Mouse (Mus musculus) G1E (cell line): ENCODE measurements around the gene Capns1. TPM values are rescaled to one million over a fixed set of nuclear protein-coding genes. Genes with fewer than 3 reads are reported as not detected.
A peak's percentile ranks its signal among the peaks of the same experiment; 100 is the strongest.

ENCODE experiments used
- ATAC-seq: 2 replicates; pipeline ENCODE4 v1.8.0; 2016; ENCODE audit warnings: mild to moderate bottlenecking; ENCODE audit not compliant: insufficient number of reproducible peaks, poor library complexity, low FRiP score, severe bottlenecking; ENCODE audit errors: extremely low read depth
- DNase-seq: peaks from one replicate; pipeline ENCODE4 v3.0.0; 2012; ENCODE audit warnings: low spot score
- H3K27me3 ChIP-seq: 2 replicates; pipeline ENCODE4 v1.6.1; 2012; ENCODE audit warnings: mild to moderate bottlenecking, low read length, inconsistent platforms; ENCODE audit not compliant: insufficient read depth
- H3K36me3 ChIP-seq: replicated peaks from 2 replicates; pipeline ENCODE3; 2012; ENCODE audit warnings: mild to moderate bottlenecking, inconsistent platforms
- H3K4me1 ChIP-seq: 2 replicates; pipeline ENCODE4 v1.6.1; 2012; ENCODE audit warnings: low read depth, low read length, inconsistent platforms, mixed read lengths; ENCODE audit not compliant: insufficient read depth
- H3K4me3 ChIP-seq: 2 replicates; pipeline ENCODE4 v1.5.1; 2012; ENCODE audit warnings: low read depth, mild to moderate bottlenecking, inconsistent platforms, low read length, moderate library complexity, mixed read lengths
- H3K9me3 ChIP-seq: replicated peaks from 2 replicates; pipeline ENCODE4 v1.6.1; 2012; ENCODE audit warnings: inconsistent platforms
- CTCF ChIP-seq: IDR thresholded peaks from 2 replicates; pipeline ENCODE4 v1.5.1; 2012; ENCODE audit warnings: low read depth, low read length, inconsistent platforms, mixed read lengths
- GATA1 ChIP-seq: IDR thresholded peaks from 2 replicates; pipeline ENCODE4 v1.6.1; 2012; ENCODE audit warnings: borderline replicate concordance, low read length, inconsistent platforms, mixed read lengths
- GATA2 ChIP-seq: IDR thresholded peaks from 2 replicates; pipeline ENCODE4 v1.6.1; 2012; ENCODE audit warnings: low read depth, low read length, inconsistent platforms, borderline replicate concordance
- POLR2AphosphoS5 ChIP-seq: IDR thresholded peaks from 2 replicates; pipeline ENCODE4 v1.6.1; 2012; ENCODE audit warnings: low read depth, low read length, inconsistent platforms; ENCODE audit not compliant: insufficient replicate concordance
- TAL1 ChIP-seq: conservative IDR thresholded peaks from 2 replicates; pipeline ENCODE4 v1.6.1; 2012; ENCODE audit warnings: low read depth, low read length, inconsistent platforms, mixed read lengths
- polyA plus RNA-seq: library from polyadenylated mRNA; stranded (reverse); fragments of >175 nt; gene quantifications from 2 replicates; pipeline ENCODE4 v1.2.3, GENCODE M21; 2012
- total RNA-seq, 2 experiments: library from RNA; stranded (forward) in 1 of 2; stranded (reverse) in 1 of 2; fragments of 200-1000 nt in 1 of 2; fragments of >200 nt in 1 of 2; fragmentation: Nextera tagmentation in 1 of 2; gene quantifications; 2 replicates each; pipeline ENCODE4 v1.2.3; 2014 to 2017

Capns1 gene
- total and polyA plus RNA-seq, 3 experiments = 98.4 to 313 (median 182) TPM

- TF ChIP-seq GATA2 (no peak), CTCF (no peak), POLR2AphosphoS5 (no peak), GATA1 (no peak), TAL1 (no peak)
- H3K27me3 ChIP-seq = no peaks in the 10 kb centered on the region
- peak overlapping the region; percentile 69; the same call in 1 of the 2 replicates for H3K4me3 ChIP-seq
- no peaks in the 10 kb centered on the region; the same call in 1 of the 2 replicates for H3K9me3 ChIP-seq
- peaks cover 16% of the 10 kb centered on the region for H3K36me3 ChIP-seq
- peaks cover 33% of the 10 kb centered on the region for H3K4me1 ChIP-seq
- ATAC-seq = no peak
- DNase-seq = no peak
These were observed 21.4 kb upstream of the Capns1 start for GRCm38 (mm10) chr7:30220008-30220356.

DNA sequence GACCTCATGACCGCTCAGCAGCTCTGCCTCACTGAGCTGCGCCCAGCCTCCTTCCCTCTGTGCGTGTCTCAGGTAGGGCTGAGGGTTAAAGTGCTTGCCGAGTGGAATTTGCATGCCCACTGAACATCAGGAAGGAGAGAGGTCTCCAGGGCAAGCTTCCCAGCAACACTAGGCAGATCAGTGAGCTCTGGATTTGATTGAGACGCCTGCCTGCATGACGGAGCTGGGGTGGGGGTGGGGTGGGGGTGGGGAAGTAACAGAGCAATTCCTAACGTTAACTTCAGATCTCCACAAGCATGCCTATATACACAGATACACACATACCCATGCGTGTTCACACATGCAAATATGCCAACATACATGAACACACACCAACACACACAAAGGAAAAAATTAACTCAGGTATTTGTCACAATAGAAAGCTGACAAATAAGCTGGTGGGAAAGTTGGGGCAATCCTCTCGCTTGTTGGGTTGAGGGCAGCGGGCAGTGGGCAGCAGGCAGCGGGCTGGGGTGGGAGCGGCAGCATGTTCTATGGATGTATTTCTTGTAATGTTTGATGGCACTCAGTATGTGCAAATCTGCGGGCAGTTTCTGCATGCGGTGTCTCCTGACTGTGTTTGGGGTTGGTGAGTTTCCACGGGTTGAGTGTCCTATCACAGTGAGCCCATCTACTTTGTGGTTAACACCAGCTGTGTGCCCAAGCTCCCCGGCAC, 20.8 kb upstream of the Capns1 start:
- Histone ChIP-seq H3K9me3 (no peaks in the 10 kb centered on the region; the same call in 1 of the 2 replicates), H3K4me1 (peaks cover 33% of the 10 kb centered on the region), H3K36me3 (peaks cover 12% of the 10 kb centered on the region), H3K27me3 (no peaks in the 10 kb centered on the region), H3K4me3 (peak overlapping the region; percentile 69)
- DNase-seq (peak; percentile 65), ATAC-seq (no peak; the same call in 1 of the 2 replicates)
- no peak for TF ChIP-seq GATA2
- TF ChIP-seq POLR2AphosphoS5 = no peak
- TF ChIP-seq GATA1 = no peak
- no peak for TF ChIP-seq CTCF
- TF ChIP-seq TAL1 = no peak

DNA sequence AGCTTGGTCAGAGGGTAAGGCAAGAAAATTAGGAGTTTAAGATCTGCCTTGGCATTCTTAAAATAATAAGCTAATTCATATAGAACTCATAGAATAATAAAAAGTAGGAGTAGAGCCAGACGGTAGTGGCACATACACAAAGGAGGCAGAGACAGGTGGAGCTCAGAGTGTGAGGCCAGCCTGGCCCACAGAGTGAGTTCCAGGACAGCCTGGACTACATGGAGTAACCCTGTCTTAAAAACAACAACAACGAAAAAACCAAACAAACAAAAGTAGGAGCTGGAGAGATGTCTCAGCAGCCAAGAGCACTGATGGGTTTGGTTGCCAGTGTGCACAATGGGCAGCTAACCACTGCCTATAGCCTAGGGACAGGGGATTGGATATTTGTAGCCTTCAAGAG, 18.7 kb upstream of the Capns1 start:
- Histone ChIP-seq H3K4me1 (peaks cover 31% of the 10 kb centered on the region), H3K27me3 (peaks cover 8% of the 10 kb centered on the region; the same call in 1 of the 2 replicates), H3K4me3 (no peak overlapping the region), H3K36me3 (no peaks in the 10 kb centered on the region), H3K9me3 (no peaks in the 10 kb centered on the region)
- DNase-seq = no peak
- TF ChIP-seq GATA2 = no peak
- TF ChIP-seq GATA1 = no peak
- TF ChIP-seq CTCF = no peak
- no peak for TF ChIP-seq POLR2AphosphoS5
- no peak for TF ChIP-seq TAL1
- ATAC-seq = no peak

DNA sequence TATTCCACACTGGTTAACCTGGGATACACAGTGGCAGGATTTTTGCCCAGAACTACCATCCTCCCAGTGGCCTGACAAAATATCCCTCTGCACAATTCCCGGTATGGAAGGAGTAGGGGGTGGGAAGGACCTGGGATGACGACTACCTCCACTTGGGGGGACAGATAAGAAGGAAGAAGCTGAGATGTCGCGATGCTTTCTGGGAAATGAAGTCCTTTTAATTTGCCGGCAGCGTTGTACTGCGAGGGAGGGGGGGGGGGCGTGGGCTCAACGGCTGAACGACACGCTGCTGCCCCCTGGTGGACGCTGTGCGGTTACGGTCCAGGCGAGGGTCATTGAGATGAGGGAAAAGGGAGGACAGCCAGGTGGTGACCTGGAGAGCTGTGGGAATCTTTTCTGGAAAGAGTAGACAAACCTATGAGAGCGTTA, 18.1 kb upstream of the Capns1 start:
- DNase-seq (peak; percentile 71), ATAC-seq (peak; percentile 59)
- Histone ChIP-seq H3K4me1 (peaks cover 28% of the 10 kb centered on the region), H3K27me3 (peaks cover 12% of the 10 kb centered on the region; the same call in 1 of the 2 replicates), H3K9me3 (no peaks in the 10 kb centered on the region), H3K4me3 (peak overlapping the region; percentile 31; the same call in 1 of the 2 replicates), H3K36me3 (no peaks in the 10 kb centered on the region)
- TF ChIP-seq CTCF (peak; percentile 67; the same call in 1 of the 2 replicates), GATA1 (no peak)

- DNase-seq (no peak), ATAC-seq (no peak)
- TF ChIP-seq GATA1 (no peak), POLR2AphosphoS5 (no peak), CTCF (no peak), GATA2 (no peak), TAL1 (no peak)
- H3K27me3 ChIP-seq = peaks cover 16% of the 10 kb centered on the region
- H3K4me1 ChIP-seq = peaks cover 25% of the 10 kb centered on the region
- no peaks in the 10 kb centered on the region for H3K36me3 ChIP-seq
- H3K9me3 ChIP-seq = no peaks in the 10 kb centered on the region
- H3K4me3 ChIP-seq = no peak overlapping the region
These were observed 17.3 kb upstream of the Capns1 start for GRCm38 (mm10) chr7:30215875-30216274.

DNA sequence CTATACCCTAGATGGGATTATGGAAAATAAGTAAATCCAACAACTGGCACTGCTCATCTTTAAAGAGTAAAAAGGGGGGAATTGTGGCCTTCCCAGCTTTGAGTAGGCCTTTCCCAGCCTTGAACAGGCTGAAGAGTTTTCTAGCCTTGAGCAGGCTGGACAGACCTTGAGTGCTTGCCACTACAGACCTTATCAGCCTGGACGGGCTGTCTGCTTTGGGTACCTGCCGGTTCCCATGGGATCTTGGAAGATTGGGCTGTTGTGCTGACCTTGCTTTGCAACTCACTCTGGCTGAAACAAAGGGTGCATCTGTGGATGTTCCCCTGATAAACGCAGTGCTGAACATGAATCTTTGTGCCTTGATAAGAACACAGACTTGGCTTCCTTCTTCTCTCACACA, 15.3 kb upstream of the Capns1 start:
- Histone ChIP-seq H3K4me1 (peaks cover 11% of the 10 kb centered on the region), H3K36me3 (no peaks in the 10 kb centered on the region), H3K27me3 (peaks cover 16% of the 10 kb centered on the region), H3K4me3 (no peak overlapping the region), H3K9me3 (no peaks in the 10 kb centered on the region)
- no peak for ATAC-seq
- no peak for DNase-seq
- TF ChIP-seq CTCF (no peak), TAL1 (no peak), GATA1 (no peak), GATA2 (no peak), POLR2AphosphoS5 (no peak)
